Mouse (Mus musculus) embryonic fibroblast, embryonic 13.5 days (primary cell): ENCODE data around the gene Itpr3.
A peak's percentile ranks its signal among the peaks of the same experiment; 100 is the strongest.

ENCODE experiments used
- CTCF ChIP-seq: IDR thresholded peaks from 2 replicates; pipeline ENCODE4 v1.5.1; 2011; ENCODE audit warnings: mild to moderate bottlenecking, control low read depth, low read length, moderate library complexity, borderline replicate concordance; ENCODE audit not compliant: insufficient read depth
- POLR2A ChIP-seq: IDR thresholded peaks from 2 replicates; pipeline ENCODE4 v1.6.1; 2011; ENCODE audit warnings: low read depth, mild to moderate bottlenecking, control low read depth, low read length, moderate library complexity

GRCm38 (mm10) chr17:27087426-27087825 is 30.3 kb downstream of the Itpr3 start:
- TF ChIP-seq CTCF (peak; percentile 63), POLR2A (no peak)
